Mouse (Mus musculus) forebrain, embryonic 14.5 days (tissue): ENCODE measurements at regions not wholly inside any gene's neighbourhood (a gene's known extent, or its start where the extent isn't known, plus 50 kb on each side); places are given as distances from the start of the nearest gene placed in this dataset.

Experiments
- ATAC-seq: fragments of 200-750 bp; cut with Nextera tagmentation; 2 replicates; pipeline ENCODE4 v1.8.0; 2017; ENCODE audit warnings: mild to moderate bottlenecking, moderate library complexity
- DNase-seq: peaks from one replicate; pipeline ENCODE4 v3.0.0-alpha.2; 2015; ENCODE audit warnings: low spot score
- H3K27ac ChIP-seq: fragments of 300-500 bp; sonication (generic); 2 replicates; pipeline ENCODE4 v1.5.1; 2014; ENCODE audit warnings: low read depth, mild to moderate bottlenecking, control low read depth, low read length, moderate library complexity
- H3K27me3 ChIP-seq: fragments of 300-500 bp; sonication (generic); replicated peaks from 2 replicates; pipeline ENCODE4 v1.6.1; 2014; ENCODE audit warnings: low read length, control low read depth, mixed read lengths; ENCODE audit not compliant: control insufficient read depth, insufficient read depth
- H3K36me3 ChIP-seq: fragments of 300-500 bp; sonication (generic); 2 replicates; pipeline ENCODE4 v1.6.1; 2014; ENCODE audit warnings: low read length, control low read depth; ENCODE audit not compliant: control insufficient read depth, insufficient read depth
- H3K4me1 ChIP-seq: fragments of 300-500 bp; sonication (generic); 2 replicates; pipeline ENCODE4 v1.6.1; 2014; ENCODE audit warnings: antibody characterized with exemption, low read length, control low read depth; ENCODE audit not compliant: control insufficient read depth, insufficient read depth
- H3K4me2 ChIP-seq: fragments of 300-500 bp; sonication (generic); 2 replicates; pipeline ENCODE4 v1.6.1; 2014; ENCODE audit warnings: mild to moderate bottlenecking, control low read depth, low read length
- H3K4me3 ChIP-seq: fragments of 300-500 bp; sonication (generic); 2 replicates; pipeline ENCODE4 v1.5.1; 2014; ENCODE audit warnings: low read depth, low read length, control low read depth
- H3K9ac ChIP-seq: fragments of 300-500 bp; sonication (generic); 2 replicates; pipeline ENCODE4 v1.6.1; 2014; ENCODE audit warnings: mild to moderate bottlenecking, low read length, control low read depth, moderate library complexity
- H3K9me3 ChIP-seq: fragments of 300-500 bp; sonication (generic); replicated peaks from 2 replicates; pipeline ENCODE4 v1.6.1; 2016; ENCODE audit warnings: low read length, control low read depth, mixed read lengths; ENCODE audit not compliant: control insufficient read depth
- WGBS: fragments of 180-500 bp; shearing (Covaris S2); extraction: QIAGEN DNeasy Blood & Tissue Kit; methylation state at CpG from one replicate; pipeline ENCODE4 v1.1.7; 2014; 5-methylcytosine and 5-hydroxymethylcytosine counted together

GRCm38 (mm10) chr6:98112495-98113115 is 229.9 kb downstream of the Gm765 start:
- DNase-seq, result peak; percentile 49
- Histone ChIP-seq H3K27me3 (no peaks in the 10 kb centered on the region), H3K36me3 (no peaks in the 10 kb centered on the region), H3K4me1 (peaks cover 34% of the 10 kb centered on the region), H3K9me3 (no peaks in the 10 kb centered on the region), H3K9ac (no peak overlapping the region), H3K4me2 (no peak overlapping the region), H3K4me3 (no peak overlapping the region), H3K27ac (peak overlapping the region; percentile 2; the same call in 1 of the 2 replicates)
- 17% methylated on average over 7 of the region's 7 CpGs for WGBS
- ATAC-seq, result peak; percentile 63

GRCm38 (mm10) chr6:98107123-98107522 is 235.4 kb downstream of the Gm765 start:
- Histone ChIP-seq H3K9ac (no peak overlapping the region), H3K4me2 (no peak overlapping the region), H3K4me1 (peaks cover 12% of the 10 kb centered on the region; the same call in 1 of the 2 replicates), H3K4me3 (no peak overlapping the region), H3K36me3 (no peaks in the 10 kb centered on the region), H3K27ac (no peak overlapping the region), H3K27me3 (no peaks in the 10 kb centered on the region), H3K9me3 (no peaks in the 10 kb centered on the region)
- ATAC-seq, result no peak
- peak; percentile 47 for DNase-seq
- 43% methylated on average over 5 of the region's 5 CpGs for WGBS

GRCm38 (mm10) chr6:98105280-98106090 is 237.1 kb downstream of the Gm765 start:
- DNase-seq (peak; percentile 93), ATAC-seq (peak; percentile 71; the same call in 1 of the 2 replicates)
- no peaks in the 10 kb centered on the region for H3K27me3 ChIP-seq
- H3K4me2 ChIP-seq, result peak overlapping the region; percentile 44
- H3K4me1 ChIP-seq, result peaks cover 12% of the 10 kb centered on the region; the same call in 1 of the 2 replicates
- no peaks in the 10 kb centered on the region for H3K9me3 ChIP-seq
- peak overlapping the region; percentile 10; the same call in 1 of the 2 replicates for H3K4me3 ChIP-seq
- H3K27ac ChIP-seq, result no peak overlapping the region
- no peak overlapping the region; the same call in 1 of the 2 replicates for H3K9ac ChIP-seq
- 28% methylated on average over 18 of the region's 18 CpGs for WGBS
- no peaks in the 10 kb centered on the region for H3K36me3 ChIP-seq

GRCm38 (mm10) chr6:98104432-98104831 is 238.1 kb downstream of the Gm765 start:
- no peak for DNase-seq
- Histone ChIP-seq H3K27ac (no peak overlapping the region), H3K9ac (no peak overlapping the region), H3K4me1 (peaks cover 12% of the 10 kb centered on the region; the same call in 1 of the 2 replicates), H3K9me3 (no peaks in the 10 kb centered on the region), H3K4me3 (no peak overlapping the region), H3K4me2 (no peak overlapping the region), H3K36me3 (no peaks in the 10 kb centered on the region), H3K27me3 (no peaks in the 10 kb centered on the region)
- 47% methylated on average over 3 of the region's 3 CpGs for WGBS
- ATAC-seq, result no peak

- ATAC-seq (no peak), DNase-seq (no peak)
- 0 out of 2 replicates have a peak, but pooled peaks cover 6% of the 10 kb centered on the region for H3K4me1 ChIP-seq
- H3K27ac ChIP-seq, result no peak overlapping the region
- H3K9ac ChIP-seq, result no peak overlapping the region
- H3K9me3 ChIP-seq, result no peaks in the 10 kb centered on the region
- no peak overlapping the region for H3K4me2 ChIP-seq
- no peaks in the 10 kb centered on the region for H3K36me3 ChIP-seq
- WGBS, result 85% methylated on average over 4 of the region's 4 CpGs
- H3K4me3 ChIP-seq, result no peak overlapping the region
- no peaks in the 10 kb centered on the region for H3K27me3 ChIP-seq
Measured at GRCm38 (mm10) chr6:98101023-98101422, 241.5 kb downstream of the Gm765 start.

- Histone ChIP-seq H3K36me3 (no peaks in the 10 kb centered on the region), H3K9ac (no peak overlapping the region), H3K27me3 (no peaks in the 10 kb centered on the region), H3K27ac (no peak overlapping the region), H3K4me2 (no peak overlapping the region), H3K4me3 (no peak overlapping the region), H3K9me3 (no peaks in the 10 kb centered on the region), H3K4me1 (peaks cover 10% of the 10 kb centered on the region)
- ATAC-seq, result no peak
- WGBS, result 92% methylated on average over 9 of the region's 9 CpGs
- DNase-seq, result no peak
Measured at GRCm38 (mm10) chr6:98099126-98099525, 243.4 kb downstream of the Gm765 start.

GRCm38 (mm10) chr6:98095243-98095642 is 247.3 kb downstream of the Gm765 start:
- H3K9me3 ChIP-seq, result no peaks in the 10 kb centered on the region
- no peaks in the 10 kb centered on the region for H3K27me3 ChIP-seq
- DNase-seq (peak; percentile 31), ATAC-seq (no peak)
- no peak overlapping the region for H3K27ac ChIP-seq
- H3K4me2 ChIP-seq, result no peak overlapping the region
- H3K36me3 ChIP-seq, result no peaks in the 10 kb centered on the region
- 48% methylated on average over 4 of the region's 4 CpGs for WGBS
- peaks cover 10% of the 10 kb centered on the region for H3K4me1 ChIP-seq
- H3K4me3 ChIP-seq, result no peak overlapping the region
- no peak overlapping the region for H3K9ac ChIP-seq

GRCm38 (mm10) chr6:98089185-98089584 is 253.4 kb downstream of the Gm765 start:
- no peak overlapping the region for H3K4me3 ChIP-seq
- no peak overlapping the region for H3K4me2 ChIP-seq
- WGBS, result 30% methylated on average over 4 of the region's 4 CpGs
- H3K4me1 ChIP-seq, result no peaks in the 10 kb centered on the region
- H3K9ac ChIP-seq, result no peak overlapping the region
- DNase-seq (peak; percentile 66), ATAC-seq (peak; percentile 42)
- no peaks in the 10 kb centered on the region for H3K27me3 ChIP-seq
- H3K27ac ChIP-seq, result no peak overlapping the region
- no peaks in the 10 kb centered on the region for H3K9me3 ChIP-seq
- no peaks in the 10 kb centered on the region for H3K36me3 ChIP-seq

GRCm38 (mm10) chr6:98080076-98080475 is 262.5 kb downstream of the Gm765 start:
- DNase-seq, result peak; percentile 53
- peak overlapping the region; percentile 44; the same call in 1 of the 2 replicates for H3K27ac ChIP-seq
- no peaks in the 10 kb centered on the region for H3K36me3 ChIP-seq

More at GRCm38 (mm10) chr6:98080076-98080475, 262.5 kb downstream of the Gm765 start:
- no peak overlapping the region for H3K9ac ChIP-seq
- no peaks in the 10 kb centered on the region for H3K9me3 ChIP-seq
- peaks cover 2% of the 10 kb centered on the region; the same call in 1 of the 2 replicates for H3K4me1 ChIP-seq
- 45% methylated on average over 4 of the region's 4 CpGs for WGBS
- H3K27me3 ChIP-seq, result no peaks in the 10 kb centered on the region
- ATAC-seq, result 0 out of 2 replicates have a peak, but pooled peaks have one; percentile 34
- no peak overlapping the region for H3K4me3 ChIP-seq
- no peak overlapping the region for H3K4me2 ChIP-seq
